Mouse (Mus musculus) skeletal muscle tissue, adult 2 months (tissue): ENCODE data around the gene Celf1.

Source experiments
- DNase-seq: peaks from one replicate; pipeline ENCODE4 v3.0.0-alpha.2; 2012; ENCODE audit warnings: low read depth, low spot score

Gene Celf1

GRCm38 (mm10) chr2:91061849-91062481 is 121.8 kb downstream of the Celf1 start:
- no peak for DNase-seq

DNA sequence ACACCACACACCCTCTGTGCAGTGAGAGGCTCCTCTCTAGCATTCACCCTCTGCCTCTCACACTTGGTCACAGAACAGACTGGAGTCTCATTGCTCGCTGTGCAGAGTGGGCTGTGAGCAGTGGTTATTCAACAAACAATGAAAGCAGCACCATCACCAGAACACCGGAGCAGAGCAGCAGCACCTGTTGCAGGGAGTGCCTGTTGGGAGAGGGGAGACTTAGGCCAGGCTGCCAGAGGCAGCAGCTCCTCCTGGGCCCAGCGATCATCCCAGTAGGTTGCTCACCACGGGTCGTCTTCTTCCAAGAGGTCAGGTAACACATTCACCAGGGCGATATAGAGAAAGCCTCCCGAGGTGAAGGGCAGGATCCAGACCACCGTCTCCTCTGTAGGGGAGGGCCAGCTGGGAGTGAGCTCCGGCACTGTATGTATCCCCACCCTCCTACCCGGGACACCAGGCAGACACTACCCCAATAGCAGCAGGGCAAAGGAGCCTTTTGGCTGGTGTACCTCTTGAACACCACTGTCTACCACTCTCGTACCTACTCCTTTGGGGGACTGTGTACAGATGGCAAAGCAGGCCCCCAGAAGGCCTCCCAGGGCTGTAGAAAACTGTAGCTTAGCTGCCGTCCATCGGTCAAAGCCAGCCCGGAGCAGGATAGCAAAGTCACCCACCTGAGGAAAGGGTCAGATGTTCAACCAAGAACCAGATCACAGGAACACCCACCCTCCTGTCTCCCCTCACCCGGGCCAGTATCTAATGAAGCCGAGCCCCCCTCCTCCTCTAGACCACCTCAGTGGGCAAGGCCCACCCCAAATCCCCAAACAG is 122.8 kb downstream of the Celf1 start:
- no peak for DNase-seq

DNA sequence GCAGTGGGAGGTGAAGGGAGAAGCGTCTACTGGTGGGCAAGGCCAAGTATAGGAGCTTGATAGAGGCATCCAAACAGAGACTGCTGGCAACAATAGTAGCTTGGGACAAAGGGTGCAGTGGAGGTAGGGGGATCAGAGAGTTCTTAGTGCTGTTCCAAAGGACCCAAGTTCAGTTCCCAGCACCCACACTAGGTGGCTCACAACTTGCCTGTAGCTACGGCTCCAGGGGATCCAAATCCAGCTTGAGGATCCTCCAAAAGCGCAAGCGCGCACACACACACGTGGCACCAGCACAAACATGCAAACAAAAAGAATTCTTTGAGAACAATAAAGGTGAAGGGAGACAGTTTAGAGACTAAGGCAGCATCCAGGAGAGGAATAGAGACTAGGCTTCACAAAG is 124.0 kb downstream of the Celf1 start:
- no peak for DNase-seq

- no peak for DNase-seq
Measured at GRCm38 (mm10) chr2:91065544-91065943, 125.4 kb downstream of the Celf1 start.

- DNase-seq = no peak
Measured at GRCm38 (mm10) chr2:91066455-91066854, 126.3 kb downstream of the Celf1 start.

GRCm38 (mm10) chr2:91068162-91068871 is 128.1 kb downstream of the Celf1 start:
- no peak for DNase-seq

GRCm38 (mm10) chr2:91068872-91069165 is 128.6 kb downstream of the Celf1 start:
- DNase-seq = no peak
